Mouse (Mus musculus): ENCODE data around the gene Mical3. TPM values are rescaled to one million over a fixed set of nuclear protein-coding genes. Genes with fewer than 3 reads are reported as not detected.

Mical3 gene
- total RNA-seq, 2 experiments from 2014 or later, result 61.6 to 65.3 TPM

GRCm38 (mm10) chr6:121011709-121012108 lies 119.1 kb downstream of the Mical3 start:
- DNase-seq, result no peak

- no peak for DNase-seq
These were observed 121.1 kb downstream of the Mical3 start for GRCm38 (mm10) chr6:121009651-121010050.

GRCm38 (mm10) chr6:121004959-121005358 lies 125.8 kb downstream of the Mical3 start:
- no peak for DNase-seq

GRCm38 (mm10) chr6:121002952-121003351 lies 127.8 kb downstream of the Mical3 start:
- DNase-seq, result no peak

GRCm38 (mm10) chr6:120999860-121000526 lies 130.8 kb downstream of the Mical3 start:
- no peak for DNase-seq

GRCm38 (mm10) chr6:120999087-120999486 lies 131.7 kb downstream of the Mical3 start:
- DNase-seq, result no peak

GRCm38 (mm10) chr6:120996607-120997006 lies 134.2 kb downstream of the Mical3 start:
- DNase-seq, result no peak

- DNase-seq, result no peak
These were observed 135.3 kb downstream of the Mical3 start for GRCm38 (mm10) chr6:120995541-120995940.

- no peak for DNase-seq
These were observed 138.9 kb downstream of the Mical3 start for GRCm38 (mm10) chr6:120991857-120992256.

GRCm38 (mm10) chr6:120987571-120988084 lies 143.2 kb downstream of the Mical3 start:
- DNase-seq, result peak; percentile 84

- DNase-seq, result no peak
These were observed 143.6 kb downstream of the Mical3 start for GRCm38 (mm10) chr6:120987164-120987563.

- no peak for DNase-seq
These were observed 144.6 kb downstream of the Mical3 start for GRCm38 (mm10) chr6:120986172-120986571.

- DNase-seq, result no peak
These were observed 148.5 kb downstream of the Mical3 start for GRCm38 (mm10) chr6:120982314-120982713.

- DNase-seq, result no peak
These were observed 149.3 kb downstream of the Mical3 start for GRCm38 (mm10) chr6:120981537-120981936.

- no peak for DNase-seq
These were observed 152.7 kb downstream of the Mical3 start for GRCm38 (mm10) chr6:120978019-120978621.

GRCm38 (mm10) chr6:120976991-120977390 lies 153.8 kb downstream of the Mical3 start:
- DNase-seq, result no peak

- DNase-seq, result no peak
These were observed 154.7 kb downstream of the Mical3 start for GRCm38 (mm10) chr6:120976097-120976496.

- DNase-seq, result peak; percentile 55
These were observed 158.8 kb downstream of the Mical3 start for GRCm38 (mm10) chr6:120971797-120972590.

- no peak for DNase-seq
These were observed 159.6 kb downstream of the Mical3 start for GRCm38 (mm10) chr6:120970939-120971796.

GRCm38 (mm10) chr6:120965814-120966213 lies 165.0 kb downstream of the Mical3 start:
- DNase-seq, result no peak

- DNase-seq, result no peak
These were observed 166.6 kb downstream of the Mical3 start for GRCm38 (mm10) chr6:120964179-120964578.
